Mouse (Mus musculus) ES-E14 (cell line): ENCODE measurements around the gene H13. TPM values are rescaled to one million over a fixed set of nuclear protein-coding genes. Genes with fewer than 3 reads are reported as not detected.

Experiments used
- DNase-seq: peaks from one replicate; pipeline ENCODE4 v3.0.0-alpha.2; 2013; ENCODE audit warnings: low read depth, low spot score
- H3K27ac ChIP-seq: 2 replicates; pipeline ENCODE4 v1.5.1; 2012; ENCODE audit warnings: low read depth, mild to moderate bottlenecking, low read length, moderate library complexity, mixed read lengths; ENCODE audit not compliant: poor library complexity, insufficient read depth, severe bottlenecking
- H3K36me3 ChIP-seq: 2 replicates; pipeline ENCODE4 v1.6.1; 2012; ENCODE audit warnings: mild to moderate bottlenecking, low read length, moderate library complexity, mixed read lengths; ENCODE audit not compliant: control insufficient read depth, poor library complexity, insufficient read depth, severe bottlenecking
- H3K4me1 ChIP-seq, 2 experiments: fragments of 150-350 bp in 1 of 2; sonication (generic) in 1 of 2; 2 replicates each; pipeline ENCODE4 v1.6.1; 2012; ENCODE audit warnings: low read length in 2 of 2, mild to moderate bottlenecking in 1 of 2, mixed read lengths in 1 of 2; ENCODE audit not compliant: control insufficient read depth in 2 of 2, insufficient read depth in 2 of 2, poor library complexity in 1 of 2
- H3K4me3 ChIP-seq, 2 experiments: fragments of 150-350 bp in 1 of 2; sonication (generic) in 1 of 2; 2 replicates each; pipeline ENCODE4 v1.5.1; 2012; ENCODE audit warnings: low read length in 2 of 2, low read depth in 1 of 2, mild to moderate bottlenecking in 1 of 2, mixed read lengths in 1 of 2; ENCODE audit not compliant: insufficient read depth in 1 of 2, poor library complexity in 1 of 2, severe bottlenecking in 1 of 2
- H3K9ac ChIP-seq: 2 replicates; pipeline ENCODE4 v1.6.1; 2012; ENCODE audit warnings: low read depth, mild to moderate bottlenecking, low read length, mixed read lengths; ENCODE audit not compliant: poor library complexity, insufficient read depth, severe bottlenecking
- H3K9me3 ChIP-seq: fragments of 150-350 bp; sonication (generic); 2 replicates; pipeline ENCODE4 v1.6.1; 2012; ENCODE audit warnings: low read depth, mild to moderate bottlenecking, low read length; ENCODE audit not compliant: control insufficient read depth, insufficient read depth
- CHD2 ChIP-seq: IDR thresholded peaks from 2 replicates; pipeline ENCODE4 v1.6.1; 2014; ENCODE audit warnings: mild to moderate bottlenecking, low read depth, low read length, inconsistent platforms
- HCFC1 ChIP-seq: IDR thresholded peaks from 2 replicates; pipeline ENCODE4 v1.6.1; 2012; ENCODE audit warnings: low read length, inconsistent platforms, borderline replicate concordance; ENCODE audit not compliant: insufficient read depth
- MAFK ChIP-seq: IDR thresholded peaks from 2 replicates; pipeline ENCODE4 v1.6.1; 2014; ENCODE audit warnings: mild to moderate bottlenecking, low read depth, low read length, inconsistent platforms; ENCODE audit not compliant: insufficient read depth
- ZC3H11A ChIP-seq: IDR thresholded peaks from 2 replicates; pipeline ENCODE4 v1.6.1; 2012; ENCODE audit warnings: low read depth, mild to moderate bottlenecking, inconsistent platforms, low read length, borderline replicate concordance
- ZNF384 ChIP-seq: IDR thresholded peaks from 2 replicates; pipeline ENCODE4 v1.6.1; 2012; ENCODE audit warnings: low read depth, low read length, inconsistent platforms
- in situ Hi-C, 2 experiments: fragments of 600-800 bp; cut with MboI; formaldehyde crosslinking; loops; one replicate each; pipeline ENCODE4 v1.15.1; 2025; ENCODE audit warnings: low sequenced_read_pairs in 2 of 2, inconsistent platforms in 1 of 2; ENCODE audit not compliant: unreplicated experiment in 2 of 2
- total RNA-seq: library from RNA; depleted of rRNA; stranded (reverse); fragments of 300-350 nt; gene quantifications from 2 replicates; pipeline ENCODE4 v1.2.3, GENCODE M21; 2012

The H13 gene
- total RNA-seq, 1 experiment = 55.0 TPM

DNA sequence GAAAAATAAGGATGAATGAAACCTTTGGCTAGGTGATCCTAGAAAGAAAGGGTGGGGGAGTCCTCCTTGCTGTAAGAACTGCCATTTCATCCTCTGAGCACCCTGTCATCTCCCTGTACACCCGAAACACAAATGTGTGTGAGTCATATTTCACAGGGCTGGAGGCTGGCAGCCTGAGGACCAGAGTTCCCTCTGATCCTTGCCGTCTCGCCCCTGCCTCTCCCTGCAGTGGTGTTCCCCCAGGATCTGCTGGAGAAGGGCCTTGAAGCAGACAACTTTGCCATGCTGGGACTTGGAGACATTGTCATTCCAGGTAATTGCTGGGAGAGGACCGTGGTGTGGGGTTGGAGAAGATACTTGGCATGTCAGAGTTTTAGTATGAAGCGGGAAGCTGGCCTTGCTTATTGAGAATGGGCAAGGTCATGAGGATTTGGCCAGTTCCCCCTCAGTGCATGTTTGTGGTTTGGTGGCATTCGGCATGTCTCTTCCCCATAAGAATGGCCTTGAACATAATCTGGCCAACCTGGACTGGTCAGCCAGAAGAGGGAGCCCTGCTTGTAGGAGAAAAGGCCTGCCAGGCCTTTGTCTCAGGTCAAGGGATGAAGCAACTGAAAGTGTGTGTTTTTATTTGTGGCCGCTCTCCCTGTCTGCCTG, 22.4 kb downstream of the H13 start:
- H3K4me1 ChIP-seq = peaks cover 0 to 21% of the 10 kb centered on the region in 2 experiments; a peak in 2 of 4 replicates
- H3K9ac ChIP-seq = no peak overlapping the region
- H3K27ac ChIP-seq = no peak overlapping the region
- H3K36me3 ChIP-seq = peaks cover 39% of the 10 kb centered on the region
- no peak overlapping the region for H3K4me3 ChIP-seq
- TF ChIP-seq ZC3H11A (no peak), HCFC1 (no peak), CHD2 (no peak), MAFK (no peak), ZNF384 (no peak)
- no peaks in the 10 kb centered on the region for H3K9me3 ChIP-seq
- DNase-seq = no peak
- in situ Hi-C loops = loop anchor here in 1 of 2 experiments (10.0 kb wide), 1 partner anchor 73 kb away; no protein-coding TSS in a partner anchor

DNA sequence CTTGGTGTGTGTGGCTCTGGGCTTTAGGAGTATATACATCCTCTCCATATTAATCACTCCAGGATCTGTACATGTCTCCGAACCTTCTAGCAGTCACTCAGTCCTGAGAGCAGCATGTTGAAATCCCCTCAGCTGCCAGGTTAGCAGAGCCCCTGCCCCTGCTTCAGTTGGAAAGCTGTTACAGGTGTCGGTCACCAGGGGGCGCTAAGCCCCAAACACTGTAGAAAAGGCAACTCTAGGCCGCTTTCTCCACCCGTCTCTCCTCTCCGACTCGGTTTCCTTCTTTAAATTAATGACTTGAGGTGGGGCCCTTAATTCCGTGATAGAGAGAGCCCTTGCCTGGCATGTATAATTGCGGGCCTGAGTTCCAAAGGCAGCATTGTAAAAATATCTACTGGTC, 24.0 kb downstream of the H13 start:
- no peak for DNase-seq
- in situ Hi-C loops = loop anchor here in 1 of 2 experiments (10.0 kb wide), 1 partner anchor 72 kb away; no protein-coding TSS in a partner anchor
- Histone ChIP-seq H3K9me3 (no peaks in the 10 kb centered on the region), H3K4me1 (peaks cover under 1 to 23% of the 10 kb centered on the region in 2 experiments; a peak in 3 of 4 replicates), H3K4me3 (peak overlapping the region; percentile 49 to 52), H3K27ac (no peak overlapping the region; the same call in 1 of the 2 replicates), H3K9ac (peak overlapping the region; percentile 67), H3K36me3 (peaks cover 30% of the 10 kb centered on the region)
- no peak for TF ChIP-seq ZNF384
- TF ChIP-seq HCFC1 = peak; percentile 55; the same call in 1 of the 2 replicates
- TF ChIP-seq MAFK = no peak
- TF ChIP-seq CHD2 = no peak
- TF ChIP-seq ZC3H11A = 0 out of 2 replicates have a peak, but pooled peaks have one; percentile 20

DNA sequence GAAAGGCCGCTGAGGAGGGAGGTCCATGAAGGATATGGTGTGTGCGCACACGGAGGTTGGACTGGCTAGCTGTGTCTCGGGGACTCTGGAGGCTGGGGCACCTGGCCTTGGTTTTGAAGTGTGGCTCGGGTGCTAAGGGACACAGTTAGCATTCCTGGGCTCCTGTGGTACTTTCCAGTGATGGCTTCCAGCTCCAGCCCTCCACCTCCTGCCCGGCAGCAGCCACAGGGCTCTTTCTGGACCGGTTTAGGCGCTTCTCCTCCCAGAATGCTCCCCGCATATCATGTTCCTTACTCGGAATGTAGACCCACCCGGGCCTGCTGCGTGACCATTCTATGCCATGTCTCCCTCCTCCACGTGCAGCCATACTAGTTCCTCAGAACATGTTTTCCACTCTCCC, 24.5 kb downstream of the H13 start:
- in situ Hi-C loops = loop anchor here in 1 of 2 experiments (10.0 kb wide), 1 partner anchor 71 kb away; no protein-coding TSS in a partner anchor
- H3K9ac ChIP-seq = peak overlapping the region; percentile 67
- TF ChIP-seq ZC3H11A (no peak), MAFK (no peak)

DNA sequence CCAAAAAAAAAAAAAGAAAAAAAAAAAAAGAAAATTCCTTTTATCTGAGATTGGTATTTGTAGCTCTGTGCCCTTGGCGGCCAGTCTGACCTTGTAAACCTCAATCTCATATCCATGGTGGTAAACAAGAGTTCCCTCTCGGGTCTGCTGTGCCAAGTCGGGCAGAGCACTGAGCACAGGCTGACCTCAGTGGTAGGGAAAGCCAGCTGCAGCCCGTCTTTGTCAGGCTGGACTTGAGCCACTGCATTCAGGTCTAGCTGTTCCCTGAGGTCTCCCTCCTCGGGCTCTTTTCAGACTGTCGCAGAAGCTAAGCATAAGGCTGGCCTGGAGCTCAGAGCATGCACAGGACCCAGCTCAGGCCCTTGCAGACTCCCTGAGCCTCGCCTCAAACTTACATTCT, 25.4 kb downstream of the H13 start:
- peaks cover 18% of the 10 kb centered on the region for H3K36me3 ChIP-seq

More for the DNA sequence above, 24.5 kb downstream of the H13 start:
- H3K9me3 ChIP-seq = no peaks in the 10 kb centered on the region
- no peak for DNase-seq
- peak overlapping the region; percentile 49 to 52 for H3K4me3 ChIP-seq
- H3K27ac ChIP-seq = no peak overlapping the region; the same call in 1 of the 2 replicates
- peaks cover 25% of the 10 kb centered on the region for H3K36me3 ChIP-seq
- peaks cover 3 to 25% of the 10 kb centered on the region in 2 experiments; a peak in 3 of 4 replicates for H3K4me1 ChIP-seq

More for the DNA sequence above, 25.4 kb downstream of the H13 start:
- TF ChIP-seq HCFC1 (no peak), ZC3H11A (no peak), MAFK (no peak), CHD2 (no peak), ZNF384 (no peak)
- in situ Hi-C loops = loop anchor here in 1 of 2 experiments (10.0 kb wide), 1 partner anchor 70 kb away; no protein-coding TSS in a partner anchor
- H3K27ac ChIP-seq = no peak overlapping the region
- no peak overlapping the region for H3K4me3 ChIP-seq
- DNase-seq = no peak
- H3K9me3 ChIP-seq = no peaks in the 10 kb centered on the region
- peak overlapping the region; percentile 6; the same call in 1 of the 2 replicates for H3K9ac ChIP-seq
- peaks cover 6 to 35% of the 10 kb centered on the region in 2 experiments; a peak in 3 of 4 replicates for H3K4me1 ChIP-seq
